Mouse (Mus musculus) hindbrain, embryonic 11.5 days (tissue): ENCODE measurements at regions not wholly inside any gene's neighbourhood (a gene's known extent, or its start where the extent isn't known, plus 50 kb on each side); places are given as distances from the start of the nearest gene placed in this dataset.

Experiments
- ATAC-seq: fragments of 200-750 bp; cut with Nextera tagmentation; 2 replicates; pipeline ENCODE4 v1.8.0; 2017; ENCODE audit warnings: mild to moderate bottlenecking, moderate TSS enrichment, moderate library complexity; ENCODE audit not compliant: low FRiP score
- DNase-seq: peaks from one replicate; pipeline ENCODE4 v3.0.0-alpha.2; 2015; ENCODE audit warnings: low spot score
- H3K27ac ChIP-seq: fragments of 300-500 bp; sonication (generic); 2 replicates; pipeline ENCODE4 v1.5.1; 2014; ENCODE audit warnings: mild to moderate bottlenecking, low read depth, low read length
- H3K27me3 ChIP-seq: fragments of 300-500 bp; sonication (generic); 2 replicates; pipeline ENCODE4 v1.6.1; 2014; ENCODE audit warnings: mild to moderate bottlenecking, low read length, moderate library complexity, mixed read lengths; ENCODE audit not compliant: control insufficient read depth, insufficient read depth
- H3K36me3 ChIP-seq: fragments of 300-500 bp; sonication (generic); 2 replicates; pipeline ENCODE4 v1.6.1; 2014; ENCODE audit warnings: mild to moderate bottlenecking, low read length, moderate library complexity, mixed read lengths; ENCODE audit not compliant: control insufficient read depth, insufficient read depth
- H3K4me1 ChIP-seq: fragments of 300-500 bp; sonication (generic); replicated peaks from 2 replicates; pipeline ENCODE4 v1.6.1; 2014; ENCODE audit warnings: low read length, mixed read lengths; ENCODE audit not compliant: control insufficient read depth, insufficient read depth
- H3K4me2 ChIP-seq: fragments of 300-500 bp; sonication (generic); replicated peaks from 2 replicates; pipeline ENCODE4 v1.6.1; 2014; ENCODE audit warnings: mild to moderate bottlenecking, low read depth, low read length
- H3K4me3 ChIP-seq: fragments of 300-500 bp; sonication (generic); 2 replicates; pipeline ENCODE4 v1.5.1; 2014; ENCODE audit warnings: low read depth, low read length
- H3K9ac ChIP-seq: fragments of 300-500 bp; sonication (generic); 2 replicates; pipeline ENCODE4 v1.6.1; 2014; ENCODE audit warnings: low read depth, low read length
- H3K9me3 ChIP-seq: fragments of 300-500 bp; sonication (generic); 2 replicates; pipeline ENCODE4 v1.6.1; 2016; ENCODE audit warnings: low read length; ENCODE audit not compliant: control insufficient read depth
- WGBS: fragments of 180-500 bp; shearing (Covaris S2); extraction: QIAGEN DNeasy Blood & Tissue Kit; methylation state at CpG from one replicate; pipeline ENCODE4 v1.1.7; 2014; 5-methylcytosine and 5-hydroxymethylcytosine counted together

GRCm38 (mm10) chr1:63953229-63953883 lies 168.7 kb downstream of the Klf7 start:
- Histone ChIP-seq H3K9ac (no peak overlapping the region), H3K36me3 (no peaks in the 10 kb centered on the region), H3K4me1 (no peaks in the 10 kb centered on the region), H3K4me2 (no peak overlapping the region), H3K9me3 (no peaks in the 10 kb centered on the region), H3K4me3 (no peak overlapping the region), H3K27me3 (no peaks in the 10 kb centered on the region), H3K27ac (no peak overlapping the region)
- peak; percentile 71; the same call in 1 of the 2 replicates for ATAC-seq
- 61% methylated on average over 18 of the region's 18 CpGs for WGBS
- DNase-seq: peak; percentile 55

- Histone ChIP-seq H3K4me1 (no peaks in the 10 kb centered on the region), H3K9ac (no peak overlapping the region), H3K36me3 (no peaks in the 10 kb centered on the region), H3K9me3 (no peaks in the 10 kb centered on the region), H3K27ac (no peak overlapping the region), H3K4me2 (no peak overlapping the region), H3K4me3 (no peak overlapping the region), H3K27me3 (no peaks in the 10 kb centered on the region)
- 81% methylated on average over 7 of the region's 7 CpGs for WGBS
- no peak for ATAC-seq
- no peak for DNase-seq
Observed at GRCm38 (mm10) chr1:63951663-63952062, 170.4 kb downstream of the Klf7 start.

- H3K27me3 ChIP-seq: no peaks in the 10 kb centered on the region
- H3K27ac ChIP-seq: no peak overlapping the region
- H3K4me1 ChIP-seq: no peaks in the 10 kb centered on the region
- DNase-seq (no peak), ATAC-seq (no peak)
- no peak overlapping the region for H3K4me3 ChIP-seq
- H3K4me2 ChIP-seq: no peak overlapping the region
- no peaks in the 10 kb centered on the region for H3K9me3 ChIP-seq
- H3K36me3 ChIP-seq: no peaks in the 10 kb centered on the region
- H3K9ac ChIP-seq: no peak overlapping the region
- WGBS: 82% methylated on average over 1 of the region's 1 CpGs
Observed at GRCm38 (mm10) chr1:63947278-63947677, 174.8 kb downstream of the Klf7 start.

GRCm38 (mm10) chr1:63946834-63947233 lies 175.2 kb downstream of the Klf7 start:
- 72% methylated on average over 5 of the region's 5 CpGs for WGBS
- H3K4me1 ChIP-seq: no peaks in the 10 kb centered on the region
- no peaks in the 10 kb centered on the region for H3K9me3 ChIP-seq
- H3K4me2 ChIP-seq: no peak overlapping the region
- no peak overlapping the region for H3K27ac ChIP-seq
- ATAC-seq (no peak), DNase-seq (no peak)
- H3K9ac ChIP-seq: no peak overlapping the region
- no peak overlapping the region for H3K4me3 ChIP-seq
- H3K36me3 ChIP-seq: no peaks in the 10 kb centered on the region
- H3K27me3 ChIP-seq: no peaks in the 10 kb centered on the region

GRCm38 (mm10) chr1:63944786-63945185 lies 175.7 kb upstream of the 4933402D24Rik start:
- 53% methylated on average over 3 of the region's 3 CpGs for WGBS
- H3K27me3 ChIP-seq: peaks cover 3% of the 10 kb centered on the region; the same call in 1 of the 2 replicates
- H3K36me3 ChIP-seq: no peaks in the 10 kb centered on the region

GRCm38 (mm10) chr1:63938416-63938815 lies 169.3 kb upstream of the 4933402D24Rik start:
- H3K9ac ChIP-seq: no peak overlapping the region
- no peaks in the 10 kb centered on the region for H3K9me3 ChIP-seq
- no peak overlapping the region for H3K27ac ChIP-seq
- H3K4me1 ChIP-seq: no peaks in the 10 kb centered on the region
- no peak for DNase-seq
- no peak for ATAC-seq
- H3K4me3 ChIP-seq: no peak overlapping the region
- H3K4me2 ChIP-seq: no peak overlapping the region
- 77% methylated on average over 4 of the region's 4 CpGs for WGBS
- H3K27me3 ChIP-seq: peaks cover 38% of the 10 kb centered on the region
- no peaks in the 10 kb centered on the region for H3K36me3 ChIP-seq

More at GRCm38 (mm10) chr1:63944786-63945185, 175.7 kb upstream of the 4933402D24Rik start:
- H3K4me2 ChIP-seq: no peak overlapping the region
- DNase-seq: no peak
- H3K27ac ChIP-seq: no peak overlapping the region
- no peak overlapping the region for H3K9ac ChIP-seq
- no peak overlapping the region for H3K4me3 ChIP-seq
- ATAC-seq: no peak
- no peaks in the 10 kb centered on the region for H3K4me1 ChIP-seq
- H3K9me3 ChIP-seq: no peaks in the 10 kb centered on the region

GRCm38 (mm10) chr1:63937480-63937879 lies 168.4 kb upstream of the 4933402D24Rik start:
- Histone ChIP-seq H3K4me2 (no peak overlapping the region), H3K4me3 (no peak overlapping the region), H3K27me3 (peaks cover 40% of the 10 kb centered on the region), H3K27ac (no peak overlapping the region), H3K9me3 (no peaks in the 10 kb centered on the region), H3K9ac (no peak overlapping the region), H3K4me1 (no peaks in the 10 kb centered on the region), H3K36me3 (no peaks in the 10 kb centered on the region)
- WGBS: 45% methylated on average over 3 of the region's 3 CpGs
- ATAC-seq (peak; percentile 43; the same call in 1 of the 2 replicates), DNase-seq (peak; percentile 16)

- 95% methylated on average over 8 of the region's 8 CpGs for WGBS
- H3K27ac ChIP-seq: no peak overlapping the region
- DNase-seq (no peak), ATAC-seq (no peak)
- H3K27me3 ChIP-seq: peaks cover 40% of the 10 kb centered on the region
- no peak overlapping the region for H3K4me2 ChIP-seq
- no peaks in the 10 kb centered on the region for H3K9me3 ChIP-seq
- no peak overlapping the region for H3K9ac ChIP-seq
- H3K36me3 ChIP-seq: no peaks in the 10 kb centered on the region
- H3K4me1 ChIP-seq: no peaks in the 10 kb centered on the region
- no peak overlapping the region for H3K4me3 ChIP-seq
Observed at GRCm38 (mm10) chr1:63934570-63935280, 165.7 kb upstream of the 4933402D24Rik start.

GRCm38 (mm10) chr1:63932484-63932883 lies 163.4 kb upstream of the 4933402D24Rik start:
- WGBS: 62% methylated on average over 9 of the region's 9 CpGs
- no peaks in the 10 kb centered on the region for H3K9me3 ChIP-seq
- H3K4me3 ChIP-seq: no peak overlapping the region
- H3K4me1 ChIP-seq: no peaks in the 10 kb centered on the region
- H3K36me3 ChIP-seq: no peaks in the 10 kb centered on the region
- H3K27me3 ChIP-seq: peaks cover 30% of the 10 kb centered on the region
- H3K27ac ChIP-seq: no peak overlapping the region
- DNase-seq (no peak), ATAC-seq (no peak)
- H3K4me2 ChIP-seq: no peak overlapping the region
- H3K9ac ChIP-seq: no peak overlapping the region
